Mouse (Mus musculus) hindbrain, postnatal 0 days (tissue): Measurements from ENCODE around the gene Nbr1. TPM values are rescaled to one million over a fixed set of nuclear protein-coding genes. Genes with fewer than 3 reads are reported as not detected.
A peak's percentile ranks its signal among the peaks of the same experiment; 100 is the strongest.
"Not testable (repeated sequence)": the region's sequence is repeated elsewhere in the genome, so short reads cannot be mapped to it uniquely, and the experiment has no call there.

Experiments
- ATAC-seq: fragments of 200-750 bp; cut with Nextera tagmentation; 2 replicates; pipeline ENCODE4 v1.8.0; 2017; ENCODE audit warnings: mild to moderate bottlenecking, moderate TSS enrichment, moderate library complexity
- DNase-seq: peaks from one replicate; pipeline ENCODE4 v3.0.0-alpha.2; 2015; ENCODE audit warnings: low spot score
- H3K27ac ChIP-seq: fragments of 300-500 bp; sonication (generic); 2 replicates; pipeline ENCODE4 v1.5.1; 2014; ENCODE audit warnings: mild to moderate bottlenecking
- H3K27me3 ChIP-seq: fragments of 300-500 bp; sonication (generic); 2 replicates; pipeline ENCODE4 v1.6.1; 2014; ENCODE audit warnings: low read length, mixed read lengths; ENCODE audit not compliant: insufficient read depth
- H3K36me3 ChIP-seq: fragments of 300-500 bp; sonication (generic); 2 replicates; pipeline ENCODE4 v1.6.1; 2014; ENCODE audit warnings: low read length, mixed read lengths; ENCODE audit not compliant: insufficient read depth
- H3K4me1 ChIP-seq: fragments of 300-500 bp; sonication (generic); 2 replicates; pipeline ENCODE4 v1.6.1; 2014; ENCODE audit warnings: antibody characterized with exemption, low read length, mixed read lengths; ENCODE audit not compliant: insufficient read depth
- H3K4me2 ChIP-seq: fragments of 300-500 bp; sonication (generic); 2 replicates; pipeline ENCODE4 v1.6.1; 2014; ENCODE audit warnings: low read depth, mild to moderate bottlenecking, low read length, moderate library complexity, mixed read lengths
- H3K4me3 ChIP-seq: fragments of 300-500 bp; sonication (generic); 2 replicates; pipeline ENCODE4 v1.5.1; 2014; ENCODE audit warnings: low read length
- H3K9ac ChIP-seq: fragments of 300-500 bp; sonication (generic); replicated peaks from 2 replicates; pipeline ENCODE4 v1.6.1; 2014; ENCODE audit warnings: mild to moderate bottlenecking, low read length, moderate library complexity, mixed read lengths
- H3K9me3 ChIP-seq: fragments of 300-500 bp; sonication (generic); 2 replicates; pipeline ENCODE4 v1.6.1; 2016; ENCODE audit warnings: low read length, mixed read lengths
- CTCF ChIP-seq: IDR thresholded peaks from 2 replicates; pipeline ENCODE4 v1.5.1; 2016; ENCODE audit warnings: antibody characterized with exemption, control low read depth, low read depth
- WGBS: fragments of 180-500 bp; shearing (Covaris S2); extraction: QIAGEN DNeasy Blood & Tissue Kit; methylation state at CpG from one replicate; pipeline ENCODE4 v1.1.7; 2014; 5-methylcytosine and 5-hydroxymethylcytosine counted together
- polyA plus RNA-seq: library from polyadenylated mRNA; unstranded; fragments of >200 nt; fragmentation: Nextera tagmentation; extraction: Ambion mirVana; gene quantifications from 2 replicates; pipeline ENCODE4 v1.2.1, GENCODE M21; 2015
- total RNA-seq: library from RNA; depleted of rRNA; stranded (reverse); fragments of >200 nt; gene quantifications from 2 replicates; pipeline ENCODE4 v1.2.3, GENCODE M21; 2014

The Nbr1 gene
- total and polyA plus RNA-seq, 2 experiments from 2014 or later, result 53.9 to 152 TPM

- H3K4me1 ChIP-seq, result no peaks in the 10 kb centered on the region
- H3K27ac ChIP-seq, result no peak overlapping the region
- no peaks in the 10 kb centered on the region for H3K36me3 ChIP-seq
- no peaks in the 10 kb centered on the region for H3K27me3 ChIP-seq
- no peak overlapping the region for H3K9ac ChIP-seq
- TF ChIP-seq CTCF, result no peak
- DNase-seq, result no peak
- H3K9me3 ChIP-seq, result no peaks in the 10 kb centered on the region
- no peak for ATAC-seq
- no peak overlapping the region for H3K4me3 ChIP-seq
- 78% methylated on average over 12 of the region's 12 CpGs for WGBS
- no peak overlapping the region for H3K4me2 ChIP-seq
Observed at GRCm38 (mm10) chr11:101589989-101590624, 38.2 kb downstream of the Nbr1 start.

- no peaks in the 10 kb centered on the region for H3K9me3 ChIP-seq
- H3K27me3 ChIP-seq, result no peaks in the 10 kb centered on the region
- ATAC-seq (no peak), DNase-seq (no peak)
- no peak within 1 kb of the TSS for H3K4me2 ChIP-seq
- TF ChIP-seq CTCF, result no peak
- no peaks in the 10 kb centered on the region for H3K36me3 ChIP-seq
- no peaks in the 10 kb centered on the region for H3K4me1 ChIP-seq
- WGBS, result 74% methylated on average over 6 of the region's 6 CpGs
- no peak within 1 kb of the TSS for H3K9ac ChIP-seq
- H3K27ac ChIP-seq, result no peak within 1 kb of the TSS
- no peak within 1 kb of the TSS for H3K4me3 ChIP-seq
Observed at GRCm38 (mm10) chr11:101599156-101599555, 47.2 kb downstream of the Nbr1 start, which contains the start of gene Gm11634. Gene Gm11634 (minus strand): TSS chr11:101599256.

GRCm38 (mm10) chr11:101602491-101602890, 50.5 kb downstream of the Nbr1 start:
- Histone ChIP-seq H3K4me1 (no peaks in the 10 kb centered on the region), H3K27ac (no peak overlapping the region), H3K9ac (no peak overlapping the region), H3K36me3 (no peaks in the 10 kb centered on the region), H3K4me2 (no peak overlapping the region), H3K27me3 (no peaks in the 10 kb centered on the region), H3K4me3 (no peak overlapping the region), H3K9me3 (no peaks in the 10 kb centered on the region)
- no peak for ATAC-seq
- peak; percentile 63 for DNase-seq
- no peak for TF ChIP-seq CTCF
- WGBS, result 16% methylated on average over 3 of the region's 3 CpGs

GRCm38 (mm10) chr11:101604116-101604515, 52.2 kb downstream of the Nbr1 start:
- no peaks in the 10 kb centered on the region for H3K4me1 ChIP-seq
- no peaks in the 10 kb centered on the region for H3K36me3 ChIP-seq
- no peaks in the 10 kb centered on the region for H3K9me3 ChIP-seq
- H3K4me2 ChIP-seq, result peak overlapping the region; percentile 54
- H3K9ac ChIP-seq, result peak overlapping the region; percentile 35
- ATAC-seq, result no peak
- no peak for TF ChIP-seq CTCF
- no peak for DNase-seq
- H3K27me3 ChIP-seq, result no peaks in the 10 kb centered on the region
- H3K4me3 ChIP-seq, result peak overlapping the region; percentile 28
- H3K27ac ChIP-seq, result no peak overlapping the region
- 4% methylated on average over 3 of the region's 3 CpGs for WGBS

- ATAC-seq (peak; percentile 70; the same call in 1 of the 2 replicates), DNase-seq (peak; percentile 75)
- peak overlapping the region; percentile 32; the same call in 1 of the 2 replicates for H3K27ac ChIP-seq
- peak overlapping the region; percentile 28 for H3K4me3 ChIP-seq
- peak overlapping the region; percentile 54 for H3K4me2 ChIP-seq
- H3K27me3 ChIP-seq, H3K9me3 ChIP-seq, H3K4me1 ChIP-seq, H3K36me3 ChIP-seq: not testable (repeated sequence)
- H3K9ac ChIP-seq, result peak overlapping the region; percentile 35
- WGBS, result 1% methylated on average over 30 of the region's 30 CpGs
Observed at GRCm38 (mm10) chr11:101604531-101605453, 52.8 kb downstream of the Nbr1 start.

GRCm38 (mm10) chr11:101607134-101607533, 55.2 kb downstream of the Nbr1 start:
- not testable (repeated sequence) for H3K36me3 ChIP-seq, H3K4me3 ChIP-seq, DNase-seq, H3K27ac ChIP-seq, H3K4me2 ChIP-seq, ATAC-seq, H3K4me1 ChIP-seq, H3K27me3 ChIP-seq, H3K9ac ChIP-seq, H3K9me3 ChIP-seq
- WGBS, result 96% methylated on average over 4 of the region's 4 CpGs
